Mouse (Mus musculus) liver, embryonic 15.5 days (tissue): ENCODE measurements around the gene Mrps18b. TPM values are rescaled to one million over a fixed set of nuclear protein-coding genes. Genes with fewer than 3 reads are reported as not detected.

Experiments
- ATAC-seq: fragments of 200-750 bp; cut with Nextera tagmentation; 2 replicates; pipeline ENCODE4 v1.8.0; 2017; ENCODE audit warnings: moderate number of reproducible peaks, mild to moderate bottlenecking, moderate library complexity; ENCODE audit not compliant: insufficient read depth
- H3K27ac ChIP-seq: fragments of 300-500 bp; sonication (generic); replicated peaks from 2 replicates; pipeline ENCODE4 v1.5.1; 2015; ENCODE audit warnings: mild to moderate bottlenecking, inconsistent platforms
- H3K27me3 ChIP-seq: fragments of 300-500 bp; sonication (generic); 2 replicates; pipeline ENCODE4 v1.6.1; 2015; ENCODE audit warnings: mild to moderate bottlenecking, inconsistent platforms
- H3K36me3 ChIP-seq: fragments of 300-500 bp; sonication (generic); replicated peaks from 2 replicates; pipeline ENCODE4 v1.6.1; 2015; ENCODE audit warnings: moderate library complexity, mild to moderate bottlenecking, inconsistent platforms
- H3K4me1 ChIP-seq: fragments of 300-500 bp; sonication (generic); replicated peaks from 2 replicates; pipeline ENCODE4 v1.6.1; 2015; ENCODE audit warnings: inconsistent platforms
- H3K4me2 ChIP-seq: fragments of 300-500 bp; sonication (generic); 2 replicates; pipeline ENCODE4 v1.6.1; 2015; ENCODE audit warnings: moderate library complexity, mild to moderate bottlenecking, inconsistent platforms
- H3K4me3 ChIP-seq: fragments of 300-500 bp; sonication (generic); replicated peaks from 2 replicates; pipeline ENCODE4 v1.5.1; 2015; ENCODE audit warnings: mild to moderate bottlenecking, inconsistent platforms
- H3K9ac ChIP-seq: fragments of 300-500 bp; sonication (generic); 2 replicates; pipeline ENCODE4 v1.6.1; 2015; ENCODE audit warnings: moderate library complexity, mild to moderate bottlenecking, inconsistent platforms
- H3K9me3 ChIP-seq: fragments of 300-500 bp; sonication (generic); replicated peaks from 2 replicates; pipeline ENCODE4 v1.6.1; 2016; ENCODE audit warnings: inconsistent platforms
- WGBS: fragments of 180-500 bp; shearing (Covaris S2); methylation state at CpG from one replicate; pipeline ENCODE4 v1.1.7; 2015; ENCODE audit warnings: mixed read lengths; ENCODE audit not compliant: insufficient replicate concordance; 5-methylcytosine and 5-hydroxymethylcytosine counted together
- polyA plus RNA-seq: library from polyadenylated mRNA; unstranded; fragments of >200 nt; fragmentation: Nextera tagmentation; extraction: Ambion mirVana; gene quantifications from 2 replicates; pipeline ENCODE4 v1.2.1, GENCODE M21; 2015

Gene Mrps18b
- polyA plus RNA-seq, 1 experiment from 2014 or later: 68.7 TPM

GRCm38 (mm10) chr17:35917463-35918251 is 1.5 kb upstream of the Mrps18b start:
- under 1% methylated on average over 13 of the region's 13 CpGs for WGBS
- Histone ChIP-seq H3K4me1 (peaks cover 67% of the 10 kb centered on the region), H3K27ac (peak overlapping the region; percentile 96), H3K9me3 (no peaks in the 10 kb centered on the region), H3K9ac (peak overlapping the region; percentile 87), H3K36me3 (peaks cover 49% of the 10 kb centered on the region), H3K4me2 (peak overlapping the region; percentile 74), H3K27me3 (no peaks in the 10 kb centered on the region), H3K4me3 (peak overlapping the region; percentile 77)
- ATAC-seq: no peak

- peaks cover 67% of the 10 kb centered on the region for H3K4me1 ChIP-seq
- peak overlapping the region; percentile 77 for H3K4me3 ChIP-seq
- peak overlapping the region; percentile 74 for H3K4me2 ChIP-seq
- 1% methylated on average over 8 of the region's 8 CpGs for WGBS
- peaks cover 49% of the 10 kb centered on the region for H3K36me3 ChIP-seq
- no peaks in the 10 kb centered on the region for H3K9me3 ChIP-seq
- no peak for ATAC-seq
- H3K9ac ChIP-seq: peak overlapping the region; percentile 87
- no peaks in the 10 kb centered on the region for H3K27me3 ChIP-seq
- H3K27ac ChIP-seq: peak overlapping the region; percentile 96
These were observed 914 bp upstream of the Mrps18b start for GRCm38 (mm10) chr17:35917143-35917462.

- Histone ChIP-seq H3K27ac (peak overlapping the region; percentile 96), H3K36me3 (peaks cover 53% of the 10 kb centered on the region), H3K4me1 (peaks cover 64% of the 10 kb centered on the region), H3K9ac (peak overlapping the region; percentile 87), H3K9me3 (no peaks in the 10 kb centered on the region), H3K4me2 (peak overlapping the region; percentile 82), H3K4me3 (peak overlapping the region; percentile 77), H3K27me3 (no peaks in the 10 kb centered on the region)
- ATAC-seq: no peak; the same call in none of the 2 replicates
- under 1% methylated on average over 28 of the region's 28 CpGs for WGBS
These were observed 472 bp downstream of the Mrps18b start for GRCm38 (mm10) chr17:35915538-35916296.

GRCm38 (mm10) chr17:35914975-35915374 is 1.2 kb downstream of the Mrps18b start:
- H3K27ac ChIP-seq: 0 out of 2 replicates have a peak overlapping the region, but pooled peaks have one; percentile 96
- no peaks in the 10 kb centered on the region for H3K27me3 ChIP-seq
- H3K4me1 ChIP-seq: peaks cover 60% of the 10 kb centered on the region
- peaks cover 46% of the 10 kb centered on the region for H3K36me3 ChIP-seq
- peak overlapping the region; percentile 77 for H3K4me3 ChIP-seq
- WGBS: 52% methylated on average over 6 of the region's 6 CpGs
- H3K9ac ChIP-seq: no peak overlapping the region; the same call in 1 of the 2 replicates
- peak overlapping the region; percentile 82 for H3K4me2 ChIP-seq
- no peak for ATAC-seq
- H3K9me3 ChIP-seq: no peaks in the 10 kb centered on the region

- no peaks in the 10 kb centered on the region for H3K27me3 ChIP-seq
- H3K9ac ChIP-seq: peak within 1 kb of the TSS; percentile 71
- peaks cover 57% of the 10 kb centered on the region for H3K36me3 ChIP-seq
- H3K4me3 ChIP-seq: peak within 1 kb of the TSS; percentile 77
- 1% methylated on average over 25 of the region's 25 CpGs for WGBS
- H3K4me2 ChIP-seq: peak within 1 kb of the TSS; percentile 92
- H3K9me3 ChIP-seq: no peaks in the 10 kb centered on the region
- peak; percentile 73 for ATAC-seq
- peak within 1 kb of the TSS; percentile 80 for H3K27ac ChIP-seq
- peaks cover 58% of the 10 kb centered on the region for H3K4me1 ChIP-seq
These were observed 6.2 kb downstream of the Mrps18b start, which contains the start of gene Atat1 for GRCm38 (mm10) chr17:35909919-35910369. Gene Atat1 (minus strand): TSS chr17:35910075.

GRCm38 (mm10) chr17:35909186-35909918 is 6.8 kb downstream of the Mrps18b start:
- H3K27me3 ChIP-seq: no peaks in the 10 kb centered on the region
- peak overlapping the region; percentile 80 for H3K27ac ChIP-seq
- peak overlapping the region; percentile 92 for H3K4me2 ChIP-seq
- peaks cover 55% of the 10 kb centered on the region for H3K4me1 ChIP-seq
- H3K36me3 ChIP-seq: peaks cover 57% of the 10 kb centered on the region
- peak overlapping the region; percentile 77 for H3K4me3 ChIP-seq
- H3K9me3 ChIP-seq: no peaks in the 10 kb centered on the region
- ATAC-seq: peak; percentile 55
- H3K9ac ChIP-seq: peak overlapping the region; percentile 71
- 27% methylated on average over 20 of the region's 20 CpGs for WGBS

GRCm38 (mm10) chr17:35907609-35908008 is 8.6 kb downstream of the Mrps18b start:
- Histone ChIP-seq H3K9ac (no peak overlapping the region), H3K27me3 (no peaks in the 10 kb centered on the region), H3K4me3 (no peak overlapping the region), H3K9me3 (no peaks in the 10 kb centered on the region), H3K36me3 (peaks cover 48% of the 10 kb centered on the region), H3K4me1 (peaks cover 48% of the 10 kb centered on the region), H3K4me2 (no peak overlapping the region), H3K27ac (no peak overlapping the region)
- WGBS: 49% methylated on average over 2 of the region's 2 CpGs
- no peak for ATAC-seq

- 77% methylated on average over 1 of the region's 1 CpGs for WGBS
- H3K4me2 ChIP-seq: no peak overlapping the region
- H3K9ac ChIP-seq: no peak overlapping the region
- no peak overlapping the region for H3K27ac ChIP-seq
- no peak for ATAC-seq
- no peaks in the 10 kb centered on the region for H3K27me3 ChIP-seq
- no peaks in the 10 kb centered on the region for H3K9me3 ChIP-seq
- peaks cover 41% of the 10 kb centered on the region for H3K4me1 ChIP-seq
- peaks cover 29% of the 10 kb centered on the region for H3K36me3 ChIP-seq
- no peak overlapping the region for H3K4me3 ChIP-seq
These were observed 10.6 kb downstream of the Mrps18b start for GRCm38 (mm10) chr17:35905587-35905986.

GRCm38 (mm10) chr17:35903992-35904355 is 12.2 kb downstream of the Mrps18b start:
- 37% methylated on average over 4 of the region's 4 CpGs for WGBS
- 0 out of 2 replicates have a peak overlapping the region, but pooled peaks have one; percentile 24 for H3K27ac ChIP-seq
- peaks cover 36% of the 10 kb centered on the region for H3K4me1 ChIP-seq
- no peak overlapping the region for H3K4me3 ChIP-seq
- H3K4me2 ChIP-seq: no peak overlapping the region
- ATAC-seq: no peak
- H3K9me3 ChIP-seq: no peaks in the 10 kb centered on the region
- H3K36me3 ChIP-seq: peaks cover 29% of the 10 kb centered on the region
- no peaks in the 10 kb centered on the region for H3K27me3 ChIP-seq
- H3K9ac ChIP-seq: no peak overlapping the region

- Histone ChIP-seq H3K9me3 (no peaks in the 10 kb centered on the region), H3K4me2 (no peak overlapping the region), H3K36me3 (peaks cover 29% of the 10 kb centered on the region), H3K27me3 (no peaks in the 10 kb centered on the region), H3K4me3 (no peak overlapping the region), H3K4me1 (peaks cover 31% of the 10 kb centered on the region), H3K27ac (no peak overlapping the region), H3K9ac (no peak overlapping the region)
- ATAC-seq: no peak
- whole genome bisulfite sequencing: 61% methylated on average over 9 of the region's 9 CpGs
These were observed 12.7 kb downstream of the Mrps18b start for GRCm38 (mm10) chr17:35903343-35903991.
